ENCODE assay signal across 15 mouse cellular contexts in the genomic region with DNA sequence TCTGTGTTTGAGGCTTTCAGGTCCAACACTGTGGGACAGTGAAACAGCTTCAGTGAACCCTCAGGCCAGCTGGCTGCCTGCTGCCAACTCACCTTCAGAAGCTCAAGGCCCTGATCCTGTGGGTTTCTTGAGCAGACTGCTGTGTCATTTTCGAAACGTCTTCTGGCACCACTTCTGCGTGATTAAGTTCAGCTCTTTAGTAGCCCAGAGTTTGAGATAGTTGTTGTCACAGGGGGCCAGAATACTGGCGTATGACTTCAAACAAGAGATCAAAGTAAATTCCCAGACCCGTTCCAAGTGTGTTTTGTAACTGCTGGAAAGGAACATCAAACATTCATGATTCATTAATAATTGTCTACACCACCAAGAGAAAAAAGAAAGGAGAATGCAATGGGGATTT.
DNase-seq lines count a peak whose midpoint lies in the region; ATAC-seq and TF ChIP-seq lines count a peak whose summit lies in the region.
"Had no signal": no experiment of that assay in that cellular context is flagged by ENCODE, and none has a peak within 500 bp of the region (broad histone marks: within the 10 kb centered on the region; RNA-seq: fewer than 3 reads in every experiment).

No protein-coding gene starts in this region.

- H3K4me1 ChIP-seq in lung, embryonic 14.5 days (ENCODE audit: insufficient read depth): peaks cover 6% of the 10 kb centered on the region; the same call in 1 of the 2 replicates
- no peaks in the 10 kb centered on the region for H3K4me1 ChIP-seq in forebrain, postnatal 0 days (ENCODE audit: insufficient read depth)
- H3K4me1 ChIP-seq: neural tube, embryonic 13.5 days had no signal

- H3K9ac ChIP-seq in lung, embryonic 14.5 days: no peak overlapping the region
- no peak overlapping the region for H3K9ac ChIP-seq in forebrain, postnatal 0 days
- H3K9ac ChIP-seq: hindbrain, embryonic 13.5 days; limb, embryonic 12.5 days; neural tube, embryonic 13.5 days had no signal

- no peaks in the 10 kb centered on the region for H3K27me3 ChIP-seq in lung, embryonic 14.5 days (ENCODE audit: insufficient read depth, low read length)
- H3K27me3 ChIP-seq in forebrain, postnatal 0 days (ENCODE audit: insufficient read depth, low read length): no peaks in the 10 kb centered on the region
- H3K27me3 ChIP-seq: hindbrain, embryonic 13.5 days; limb, embryonic 12.5 days; neural tube, embryonic 13.5 days had no signal

- H3K4me3 ChIP-seq in lung, embryonic 14.5 days (ENCODE audit: low read depth, low read length): no peak overlapping the region
- no peak overlapping the region for H3K4me3 ChIP-seq in forebrain, postnatal 0 days (ENCODE audit: low read depth, low read length)
- H3K4me3 ChIP-seq: hindbrain, embryonic 13.5 days; limb, embryonic 12.5 days; neural tube, embryonic 13.5 days had no signal

- no peak overlapping the region for H3K4me2 ChIP-seq in lung, embryonic 14.5 days
- H3K4me2 ChIP-seq in forebrain, postnatal 0 days (ENCODE audit: low read depth): no peak overlapping the region
- H3K4me2 ChIP-seq: hindbrain, embryonic 13.5 days; limb, embryonic 12.5 days; neural tube, embryonic 13.5 days had no signal

- H3K9me3 ChIP-seq in lung, embryonic 14.5 days (ENCODE audit: low read depth, low read length): no peaks in the 10 kb centered on the region
- no peaks in the 10 kb centered on the region for H3K9me3 ChIP-seq in forebrain, postnatal 0 days (ENCODE audit: low read length)
- H3K9me3 ChIP-seq: hindbrain, embryonic 13.5 days; limb, embryonic 12.5 days; neural tube, embryonic 13.5 days had no signal

- TF ChIP-seq CTCF in lung, embryonic 14.5 days (IDR thresholded peaks at IDR 0.05; ENCODE audit: low read depth): no peak
- no peak for TF ChIP-seq CTCF in forebrain, postnatal 0 days (IDR thresholded peaks at IDR 0.05; ENCODE audit: low read depth)

- H3K36me3 ChIP-seq in lung, embryonic 14.5 days (ENCODE audit: insufficient read depth): no peaks in the 10 kb centered on the region
- H3K36me3 ChIP-seq in forebrain, postnatal 0 days (ENCODE audit: insufficient read depth): no peaks in the 10 kb centered on the region
- H3K36me3 ChIP-seq: hindbrain, embryonic 13.5 days; limb, embryonic 12.5 days; neural tube, embryonic 13.5 days had no signal

- peak overlapping the region; percentile 50; the same call in 1 of the 2 replicates for H3K27ac ChIP-seq in lung, embryonic 14.5 days (ENCODE audit: low read depth)
- H3K27ac ChIP-seq in forebrain, postnatal 0 days (ENCODE audit: low read depth, low read length): no peak overlapping the region
- H3K27ac ChIP-seq: hindbrain, embryonic 13.5 days; limb, embryonic 12.5 days; neural tube, embryonic 13.5 days had no signal

- WGBS in lung, embryonic 14.5 days: 11% methylated on average over 5 of the region's 5 CpGs
- WGBS in forebrain, postnatal 0 days: 52% methylated on average over 5 of the region's 5 CpGs

- DNase-seq in adrenal gland, adult (ENCODE audit: inconsistent age in 2 of 2, low spot score in 1 of 2): peak; percentile 65 to 89
- DNase-seq in adrenal gland, adult 18-20 months (ENCODE audit: low spot score in 2 of 2): no peak
- peak; percentile 65 for DNase-seq in lung, embryonic 14.5 days
- DNase-seq in lung, postnatal 14 days: no peak
- DNase-seq in fat pad, adult 2 months (ENCODE audit: extremely low read depth, low read depth, low spot score): peak; percentile 21
- DNase-seq in skeletal muscle tissue, adult 2 months (ENCODE audit: low read depth, low spot score): peak; percentile 31
- DNase-seq in forebrain, postnatal 0 days: no peak
- no peak for DNase-seq in cerebellum, postnatal 4 days (ENCODE audit: low spot score in 2 of 2)
- DNase-seq: cerebellum, adult 11-12 months; kidney, postnatal 4 days had no signal

- ATAC-seq in lung, embryonic 14.5 days (ENCODE audit: insufficient read depth): peak; percentile 71; the same call in 1 of the 2 replicates
- ATAC-seq in forebrain, postnatal 0 days: no peak
- ATAC-seq: forebrain, embryonic 16.5 days; intestine, postnatal 0 days had no signal

Comparison
In these comparisons a context has a peak if more than half of its experiments do, and no peak if none do; other contexts are left out.
1. DNase-seq: peak in adrenal gland, adult (2 of 2), lung, embryonic 14.5 days (single experiment), fat pad, adult 2 months (single experiment) and skeletal muscle tissue, adult 2 months (single experiment); none in adrenal gland, adult 18-20 months (0 of 2), lung, postnatal 14 days (single experiment), forebrain, postnatal 0 days (single experiment) and cerebellum, postnatal 4 days (0 of 2).